Mouse (Mus musculus) spleen, adult 2 months (tissue): ENCODE results near the gene Gm43517. TPM values are rescaled to one million over a fixed set of nuclear protein-coding genes. Genes with fewer than 3 reads are reported as not detected.

ENCODE experiments used
- DNase-seq, 2 experiments: peaks; one replicate each; pipeline versions ENCODE4 v3.0.0 to v3.0.0-alpha.2; 2012 to 2021; ENCODE audit warnings: low spot score in 2 of 2, low read depth in 1 of 2
- H3K27ac ChIP-seq: fragments of 200-500 bp; 2 replicates; pipeline ENCODE4 v1.5.1; 2012; ENCODE audit warnings: low read length, inconsistent platforms; ENCODE audit not compliant: insufficient read depth
- H3K27me3 ChIP-seq: fragments of 200-500 bp; 2 replicates; pipeline ENCODE4 v1.6.1; 2012; ENCODE audit warnings: mild to moderate bottlenecking, moderate library complexity, low read length, inconsistent platforms; ENCODE audit not compliant: control insufficient read depth, insufficient read depth
- H3K36me3 ChIP-seq: fragments of 200-500 bp; 2 replicates; pipeline ENCODE4 v1.6.1; 2012; ENCODE audit warnings: mild to moderate bottlenecking, low read length, inconsistent platforms; ENCODE audit not compliant: control insufficient read depth, insufficient read depth
- H3K4me1 ChIP-seq: fragments of 200-500 bp; 2 replicates; pipeline ENCODE4 v1.6.1; 2011; ENCODE audit warnings: inconsistent platforms; ENCODE audit not compliant: control insufficient read depth, insufficient read depth, insufficient read length
- H3K4me3 ChIP-seq: fragments of 200-500 bp; 2 replicates; pipeline ENCODE4 v1.5.1; 2011; ENCODE audit warnings: mild to moderate bottlenecking, inconsistent platforms; ENCODE audit not compliant: insufficient read depth, insufficient read length; ENCODE audit errors: extremely low read depth
- CTCF ChIP-seq: fragments of 200-500 bp; IDR thresholded peaks from 2 replicates; pipeline ENCODE4 v1.5.1; 2011; ENCODE audit warnings: mild to moderate bottlenecking, inconsistent platforms; ENCODE audit not compliant: insufficient read depth, insufficient read length, insufficient replicate concordance; ENCODE audit errors: extremely low read depth
- POLR2A ChIP-seq: fragments of 200-500 bp; IDR thresholded peaks from 2 replicates; pipeline ENCODE4 v1.6.1; 2011; ENCODE audit warnings: low read depth, low read length, inconsistent platforms
- WGBS: fragments of 180-500 bp; shearing (Covaris S2); methylation state at CpG from one replicate; pipeline ENCODE4 v1.1.7; 2018; 5-methylcytosine and 5-hydroxymethylcytosine counted together
- polyA plus RNA-seq: library from polyadenylated mRNA; depleted of rRNA; stranded (reverse); fragments of >200 nt; gene quantifications from 2 replicates; pipeline ENCODE4 v1.2.3, GENCODE M21; 2012; rRNA removed

Gene Gm43517
- polyA plus RNA-seq, 1 experiment = not detected

DNA sequence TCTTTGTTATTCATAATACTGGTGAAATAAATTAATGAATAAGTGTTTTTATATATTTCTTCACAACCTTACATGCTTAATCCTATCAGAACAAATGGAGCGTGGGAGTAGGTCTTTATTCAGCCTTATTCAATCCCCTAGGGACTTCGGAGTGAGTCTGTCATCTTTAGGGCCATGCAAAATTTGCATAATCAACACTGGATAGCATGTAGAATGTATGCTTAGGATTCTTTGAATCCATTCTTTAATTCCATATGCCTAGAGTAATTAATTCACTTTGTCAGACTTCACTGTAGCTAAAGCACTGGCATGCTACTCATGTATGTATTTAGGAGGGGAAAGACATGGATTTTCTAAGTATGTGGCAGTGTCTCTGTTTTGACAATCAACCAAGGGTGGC is 24.9 kb downstream of the Gm43517 start:
- no peaks in the 10 kb centered on the region for H3K27me3 ChIP-seq
- DNase-seq = no peak
- no peaks in the 10 kb centered on the region for H3K36me3 ChIP-seq
- TF ChIP-seq CTCF = no peak
- TF ChIP-seq POLR2A = no peak
- no peak overlapping the region for H3K4me3 ChIP-seq
- no peaks in the 10 kb centered on the region for H3K4me1 ChIP-seq
- WGBS = 72% methylated on average over 2 of the region's 2 CpGs
- H3K27ac ChIP-seq = no peak overlapping the region

DNA sequence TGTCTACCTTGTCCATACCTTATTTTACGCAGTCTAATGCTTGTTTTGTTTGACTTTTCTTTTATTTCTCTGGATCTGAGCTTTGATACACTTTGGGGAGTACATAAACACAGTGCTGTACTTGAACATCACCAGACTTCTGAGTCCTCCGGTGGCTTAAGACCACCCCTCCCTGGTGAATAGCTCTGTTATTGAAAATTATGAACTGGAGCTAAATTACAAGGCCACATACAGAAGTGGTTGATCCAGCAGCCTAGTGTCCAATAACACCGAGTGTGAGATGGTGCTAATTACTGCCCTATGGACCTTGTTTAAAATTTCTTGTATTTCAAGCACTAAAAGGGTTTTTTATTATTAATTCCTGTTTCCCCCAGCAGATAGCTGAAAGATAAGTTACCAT is 33.0 kb downstream of the Gm43517 start:
- Histone ChIP-seq H3K27me3 (no peaks in the 10 kb centered on the region), H3K4me1 (no peaks in the 10 kb centered on the region), H3K27ac (no peak overlapping the region), H3K36me3 (no peaks in the 10 kb centered on the region), H3K4me3 (no peak overlapping the region)
- TF ChIP-seq POLR2A = no peak
- no peak for TF ChIP-seq CTCF
- DNase-seq = no peak
- 85% methylated on average over 3 of the region's 3 CpGs for WGBS

Other genes with a start within 250 kb of the Gm43517 start
- gene Foxg1, start 2.5 kb upstream of the Gm43517 start, polyA plus RNA-seq = not detected in 2 replicates